Mouse (Mus musculus): ENCODE measurements around the gene Gm8251.

DNA sequence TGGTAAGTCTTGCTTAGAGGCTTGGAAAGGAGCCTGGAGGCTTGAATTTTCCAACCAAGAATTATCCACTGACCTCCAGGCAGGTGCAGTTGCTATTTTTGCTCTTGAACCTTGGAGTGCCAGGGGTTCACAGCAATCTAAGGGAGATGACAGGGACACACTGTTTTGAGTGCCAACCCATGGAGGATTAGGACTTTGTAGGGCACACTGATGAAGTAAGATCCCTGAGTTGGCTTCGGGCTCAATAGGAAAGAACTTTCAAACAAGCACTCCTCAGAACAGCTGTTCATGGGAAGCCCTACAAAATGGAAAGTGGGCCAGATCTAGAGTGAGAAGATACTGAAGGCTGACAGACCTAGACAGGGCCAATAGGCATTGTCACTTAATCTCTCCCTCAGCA is 39.1 kb downstream of the Gm8251 start:
- TF ChIP-seq POLR2A (IDR thresholded peaks at IDR 0.05; ENCODE audit: low read depth, low read length): no peak
- no peak for TF ChIP-seq CTCF (IDR thresholded peaks at IDR 0.05; ENCODE audit: borderline replicate concordance, insufficient read depth, low read length)

All from embryonic fibroblast, embryonic 13.5 days (primary cell).